Mouse (Mus musculus) spleen, adult 2 months (tissue): ENCODE results near the gene Manbal.

Experiments used
- CTCF ChIP-seq: fragments of 200-500 bp; IDR thresholded peaks from 2 replicates; pipeline ENCODE4 v1.5.1; 2011; ENCODE audit warnings: mild to moderate bottlenecking, inconsistent platforms; ENCODE audit not compliant: insufficient read depth, insufficient read length, insufficient replicate concordance; ENCODE audit errors: extremely low read depth
- POLR2A ChIP-seq: fragments of 200-500 bp; IDR thresholded peaks from 2 replicates; pipeline ENCODE4 v1.6.1; 2011; ENCODE audit warnings: low read depth, low read length, inconsistent platforms

GRCm38 (mm10) chr2:157441363-157441762, 74.0 kb downstream of the Manbal start:
- TF ChIP-seq CTCF: no peak
- TF ChIP-seq POLR2A: no peak
